Mouse (Mus musculus) stomach, embryonic 14.5 days (tissue): ENCODE data around the gene Rela. TPM values are rescaled to one million over a fixed set of nuclear protein-coding genes. Genes with fewer than 3 reads are reported as not detected.
"Not testable (repeated sequence)": the region's sequence is repeated elsewhere in the genome, so short reads cannot be mapped to it uniquely, and the experiment has no call there.

Source experiments
- ATAC-seq: fragments of 200-750 bp; cut with Nextera tagmentation; 2 replicates; pipeline ENCODE4 v1.8.0; 2017; ENCODE audit warnings: low read depth, moderate TSS enrichment; ENCODE audit not compliant: insufficient number of reproducible peaks, insufficient read depth, low FRiP score
- H3K27ac ChIP-seq: fragments of 300-500 bp; sonication (generic); 2 replicates; pipeline ENCODE4 v1.5.1; 2014; ENCODE audit warnings: mild to moderate bottlenecking, low read length, moderate library complexity, mixed read lengths
- H3K27me3 ChIP-seq: fragments of 300-500 bp; sonication (generic); 2 replicates; pipeline ENCODE4 v1.6.1; 2014; ENCODE audit warnings: low read length, control low read depth, mixed read lengths; ENCODE audit not compliant: control insufficient read depth, insufficient read depth
- H3K36me3 ChIP-seq: fragments of 300-500 bp; sonication (generic); 2 replicates; pipeline ENCODE4 v1.6.1; 2014; ENCODE audit warnings: mild to moderate bottlenecking, control low read depth, low read length, moderate library complexity, mixed read lengths; ENCODE audit not compliant: control insufficient read depth, insufficient read depth
- H3K4me1 ChIP-seq: fragments of 300-500 bp; sonication (generic); 2 replicates; pipeline ENCODE4 v1.6.1; 2014; ENCODE audit warnings: low read length, control low read depth, mixed read lengths; ENCODE audit not compliant: control insufficient read depth, insufficient read depth
- H3K4me2 ChIP-seq: fragments of 300-500 bp; sonication (generic); replicated peaks from 2 replicates; pipeline ENCODE4 v1.6.1; 2014; ENCODE audit warnings: low read depth, low read length, control low read depth
- H3K4me3 ChIP-seq: fragments of 300-500 bp; sonication (generic); 2 replicates; pipeline ENCODE4 v1.5.1; 2014; ENCODE audit warnings: low read depth, low read length, control low read depth
- H3K9ac ChIP-seq: fragments of 300-500 bp; sonication (generic); replicated peaks from 2 replicates; pipeline ENCODE4 v1.6.1; 2014; ENCODE audit warnings: low read depth, mild to moderate bottlenecking, control low read depth, low read length, moderate library complexity, mixed read lengths
- H3K9me3 ChIP-seq: fragments of 300-500 bp; sonication (generic); 2 replicates; pipeline ENCODE4 v1.6.1; 2016; ENCODE audit warnings: low read depth, low read length, control low read depth; ENCODE audit not compliant: control insufficient read depth
- WGBS: fragments of 180-500 bp; shearing (Covaris S2); extraction: QIAGEN DNeasy Blood & Tissue Kit; methylation state at CpG from one replicate; pipeline ENCODE4 v1.1.7; 2014; 5-methylcytosine and 5-hydroxymethylcytosine counted together
- polyA plus RNA-seq: library from polyadenylated mRNA; unstranded; fragments of >200 nt; fragmentation: Nextera tagmentation; extraction: Ambion mirVana; gene quantifications from 2 replicates; pipeline ENCODE4 v1.2.1, GENCODE M21; 2014

The Rela gene
- polyA plus RNA-seq, 1 experiment from 2014 or later, result 49.0 TPM

- 92% methylated on average over 18 of the region's 18 CpGs for WGBS
- peaks cover 20% of the 10 kb centered on the region; the same call in 1 of the 2 replicates for H3K4me1 ChIP-seq
- H3K9ac ChIP-seq, result no peak overlapping the region
- peaks cover 49% of the 10 kb centered on the region for H3K36me3 ChIP-seq
- H3K27me3 ChIP-seq, result no peaks in the 10 kb centered on the region
- H3K4me3 ChIP-seq, result no peak overlapping the region
- H3K4me2 ChIP-seq, result no peak overlapping the region
- H3K9me3 ChIP-seq, result no peaks in the 10 kb centered on the region
- no peak overlapping the region for H3K27ac ChIP-seq
- no peak for ATAC-seq
These were observed 29.1 kb downstream of the Rela start for GRCm38 (mm10) chr19:5666386-5666785.

GRCm38 (mm10) chr19:5668372-5668771, 31.1 kb downstream of the Rela start:
- Histone ChIP-seq H3K9ac (no peak overlapping the region), H3K4me3 (no peak overlapping the region), H3K27me3 (no peaks in the 10 kb centered on the region), H3K36me3 (peaks cover 68% of the 10 kb centered on the region), H3K4me1 (peaks cover 6% of the 10 kb centered on the region; the same call in 1 of the 2 replicates), H3K27ac (no peak overlapping the region), H3K9me3 (no peaks in the 10 kb centered on the region), H3K4me2 (no peak overlapping the region)
- ATAC-seq, result no peak
- 89% methylated on average over 4 of the region's 4 CpGs for WGBS

GRCm38 (mm10) chr19:5680432-5680831, 43.1 kb downstream of the Rela start:
- ATAC-seq, result no peak
- 82% methylated on average over 4 of the region's 4 CpGs for WGBS
- H3K4me3 ChIP-seq, result no peak overlapping the region
- no peak overlapping the region for H3K27ac ChIP-seq
- no peak overlapping the region for H3K4me2 ChIP-seq
- no peak overlapping the region for H3K9ac ChIP-seq
- H3K4me1 ChIP-seq, result no peaks in the 10 kb centered on the region
- H3K36me3 ChIP-seq, result peaks cover 82% of the 10 kb centered on the region
- H3K27me3 ChIP-seq, result no peaks in the 10 kb centered on the region
- H3K9me3 ChIP-seq, result no peaks in the 10 kb centered on the region

GRCm38 (mm10) chr19:5684236-5684635, 47.0 kb downstream of the Rela start:
- Histone ChIP-seq H3K36me3 (peaks cover 64% of the 10 kb centered on the region), H3K9ac (no peak overlapping the region)
- 91% methylated on average over 12 of the region's 12 CpGs for WGBS

GRCm38 (mm10) chr19:5684985-5685384, 47.7 kb downstream of the Rela start:
- WGBS, result 88% methylated on average over 13 of the region's 13 CpGs
- no peak overlapping the region for H3K4me2 ChIP-seq
- no peak overlapping the region for H3K27ac ChIP-seq
- no peak overlapping the region for H3K4me3 ChIP-seq
- no peak overlapping the region for H3K9ac ChIP-seq
- no peaks in the 10 kb centered on the region for H3K27me3 ChIP-seq
- H3K4me1 ChIP-seq, result peaks cover 9% of the 10 kb centered on the region; the same call in 1 of the 2 replicates
- peaks cover 57% of the 10 kb centered on the region for H3K36me3 ChIP-seq
- H3K9me3 ChIP-seq, result no peaks in the 10 kb centered on the region
- no peak for ATAC-seq

More at GRCm38 (mm10) chr19:5684236-5684635, 47.0 kb downstream of the Rela start:
- H3K27me3 ChIP-seq, result no peaks in the 10 kb centered on the region
- no peak overlapping the region for H3K27ac ChIP-seq
- peaks cover 9% of the 10 kb centered on the region; the same call in 1 of the 2 replicates for H3K4me1 ChIP-seq
- H3K9me3 ChIP-seq, result no peaks in the 10 kb centered on the region
- H3K4me2 ChIP-seq, result no peak overlapping the region
- H3K4me3 ChIP-seq, result no peak overlapping the region
- ATAC-seq, result no peak

- Histone ChIP-seq H3K36me3 (peaks cover 52% of the 10 kb centered on the region), H3K9ac (no peak overlapping the region)
- WGBS, result 92% methylated on average over 19 of the region's 19 CpGs
These were observed 48.1 kb downstream of the Rela start for GRCm38 (mm10) chr19:5685431-5685830.

GRCm38 (mm10) chr19:5685861-5686260, 48.6 kb downstream of the Rela start:
- no peaks in the 10 kb centered on the region for H3K27me3 ChIP-seq
- no peak overlapping the region for H3K4me3 ChIP-seq
- H3K9ac ChIP-seq, result no peak overlapping the region
- WGBS, result 98% methylated on average over 11 of the region's 11 CpGs
- ATAC-seq, result no peak
- peaks cover 48% of the 10 kb centered on the region for H3K36me3 ChIP-seq
- H3K9me3 ChIP-seq, result no peaks in the 10 kb centered on the region
- H3K4me2 ChIP-seq, result no peak overlapping the region
- no peak overlapping the region for H3K27ac ChIP-seq
- peaks cover 15% of the 10 kb centered on the region for H3K4me1 ChIP-seq

More at GRCm38 (mm10) chr19:5685431-5685830, 48.1 kb downstream of the Rela start:
- H3K27ac ChIP-seq, result no peak overlapping the region
- H3K4me2 ChIP-seq, result no peak overlapping the region
- no peaks in the 10 kb centered on the region for H3K9me3 ChIP-seq
- no peak overlapping the region for H3K4me3 ChIP-seq
- peaks cover 11% of the 10 kb centered on the region for H3K4me1 ChIP-seq
- H3K27me3 ChIP-seq, result no peaks in the 10 kb centered on the region
- no peak for ATAC-seq

- H3K4me3 ChIP-seq, result no peak overlapping the region
- H3K27ac ChIP-seq, result no peak overlapping the region
- WGBS, result 80% methylated on average over 13 of the region's 13 CpGs
- no peak overlapping the region for H3K4me2 ChIP-seq
- ATAC-seq, result no peak
- H3K4me1 ChIP-seq, result peaks cover 20% of the 10 kb centered on the region
- H3K27me3 ChIP-seq, result no peaks in the 10 kb centered on the region
- H3K9me3 ChIP-seq, result no peaks in the 10 kb centered on the region
- peaks cover 49% of the 10 kb centered on the region for H3K36me3 ChIP-seq
- H3K9ac ChIP-seq, result no peak overlapping the region
These were observed 49.2 kb downstream of the Rela start for GRCm38 (mm10) chr19:5686437-5686836.

- peaks cover 25% of the 10 kb centered on the region for H3K4me1 ChIP-seq
- not testable (repeated sequence) for ATAC-seq, H3K9me3 ChIP-seq, H3K4me3 ChIP-seq, H3K4me2 ChIP-seq, H3K9ac ChIP-seq, H3K27me3 ChIP-seq, H3K27ac ChIP-seq
- H3K36me3 ChIP-seq, result peaks cover 50% of the 10 kb centered on the region
- WGBS, result 90% methylated on average over 11 of the region's 12 CpGs
These were observed 49.7 kb downstream of the Rela start for GRCm38 (mm10) chr19:5686954-5687353.
